Mouse (Mus musculus) CD8-positive naive resting alpha-beta T cell, adult 57 days (primary cell): ENCODE measurements around the gene Prr23a3. TPM values are rescaled to one million over a fixed set of nuclear protein-coding genes. Genes with fewer than 3 reads are reported as not detected.

ENCODE experiments used
- total RNA-seq: library from RNA; stranded (reverse); gene quantifications from one replicate; pipeline ENCODE4 v1.2.4, GENCODE M21; 2023

Gene Prr23a3
- total RNA-seq: not detected

GRCm38 (mm10) chr9:98864571-98864970 is at the start of gene Prr23a3:
Gene Prr23a3 (plus strand): TSS chr9:98864767.

DNA sequence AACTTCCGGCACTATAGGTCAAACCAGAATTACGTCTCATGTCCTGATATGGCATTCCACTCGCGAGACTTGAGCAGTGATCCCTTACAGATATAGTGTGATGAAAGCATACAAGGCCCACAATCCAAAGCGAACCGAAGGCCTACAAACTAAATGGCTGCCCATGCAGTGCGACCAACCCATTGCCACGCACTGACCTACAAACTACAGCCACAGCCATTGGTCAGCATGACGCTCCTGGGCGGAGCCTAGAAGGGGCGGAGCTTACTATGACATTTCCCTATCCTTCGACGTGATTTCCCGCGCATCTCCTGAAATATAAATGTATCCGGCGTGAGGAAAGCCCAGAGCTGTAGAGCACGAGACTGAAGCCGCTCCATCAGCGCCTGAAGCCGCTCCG is 22.4 kb upstream of the Prr23a3 start, which contains the start of gene Prr23a1:
Prr23a1 (plus strand) TSS at position 387 of the 400 bp plus-strand sequence.

GRCm38 (mm10) chr9:98856210-98856609 is 8.4 kb upstream of the Prr23a3 start, which contains the start of gene Prr23a2:
Gene Prr23a2 (plus strand): TSS chr9:98856494.

DNA sequence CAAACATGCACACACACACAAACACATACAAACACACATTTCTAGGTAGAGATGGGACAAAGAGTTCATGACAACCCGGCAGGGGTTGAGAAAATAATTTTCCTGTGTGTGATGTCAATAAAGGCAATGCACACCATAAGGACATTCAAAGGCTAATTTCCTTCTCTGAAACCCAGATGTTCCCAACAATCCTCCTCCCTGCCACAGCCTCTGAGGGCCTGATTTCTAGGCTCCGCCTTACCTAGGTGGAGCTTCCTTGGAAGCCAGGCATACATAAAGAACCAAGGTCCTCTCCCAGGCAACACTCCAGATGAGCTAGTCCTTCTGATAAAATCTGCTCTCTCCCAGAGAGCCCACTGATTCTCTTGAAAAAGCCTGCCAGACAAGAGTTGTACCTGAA is 38.3 kb downstream of the Prr23a3 start, which contains the start of gene 7420426K07Rik:
7420426K07Rik (plus strand) TSS at position 301 of the 400 bp plus-strand sequence.

Other genes with a start within 250 kb of the Prr23a3 start
- not detected for gene Prr23a1, start 22.3 kb upstream of the Prr23a3 start, total RNA-seq
- gene Prr23a2, start 8.3 kb upstream of the Prr23a3 start, total RNA-seq: not detected
- not detected for gene 7420426K07Rik, start 38.4 kb downstream of the Prr23a3 start, total RNA-seq
- gene Foxl2, start 90.5 kb downstream of the Prr23a3 start, total RNA-seq: not detected
- gene Faim, start 121.6 kb downstream of the Prr23a3 start, total RNA-seq: 29.0 TPM
- not detected for gene Gm1123, start 170.9 kb downstream of the Prr23a3 start, total RNA-seq